Mouse (Mus musculus) midbrain, embryonic 14.5 days (tissue): Measurements from ENCODE around the gene Gpr157. TPM values are rescaled to one million over a fixed set of nuclear protein-coding genes. Genes with fewer than 3 reads are reported as not detected.

Experiments
- ATAC-seq: fragments of 200-750 bp; cut with Nextera tagmentation; 2 replicates; pipeline ENCODE4 v1.8.0; 2017; ENCODE audit warnings: moderate number of reproducible peaks, moderate library complexity; ENCODE audit not compliant: low FRiP score, low TSS enrichment
- DNase-seq: peaks from one replicate; pipeline ENCODE4 v3.0.0-alpha.2; 2015
- H3K27ac ChIP-seq: fragments of 300-500 bp; sonication (generic); replicated peaks from 2 replicates; pipeline ENCODE4 v1.5.1; 2014; ENCODE audit warnings: mild to moderate bottlenecking, low read depth, low read length, moderate library complexity
- H3K27me3 ChIP-seq: fragments of 300-500 bp; sonication (generic); 2 replicates; pipeline ENCODE4 v1.6.1; 2014; ENCODE audit warnings: low read length, control low read depth, mixed read lengths; ENCODE audit not compliant: control insufficient read depth, insufficient read depth
- H3K36me3 ChIP-seq: fragments of 300-500 bp; sonication (generic); 2 replicates; pipeline ENCODE4 v1.6.1; 2014; ENCODE audit warnings: low read length, control low read depth; ENCODE audit not compliant: control insufficient read depth, insufficient read depth
- H3K4me1 ChIP-seq: fragments of 300-500 bp; sonication (generic); 2 replicates; pipeline ENCODE4 v1.6.1; 2014; ENCODE audit warnings: mild to moderate bottlenecking, antibody characterized with exemption, low read length, control low read depth; ENCODE audit not compliant: control insufficient read depth, insufficient read depth
- H3K4me2 ChIP-seq: fragments of 300-500 bp; sonication (generic); 2 replicates; pipeline ENCODE4 v1.6.1; 2014; ENCODE audit warnings: mild to moderate bottlenecking, low read length, moderate library complexity
- H3K4me3 ChIP-seq: fragments of 300-500 bp; sonication (generic); replicated peaks from 2 replicates; pipeline ENCODE4 v1.5.1; 2014; ENCODE audit warnings: low read depth, low read length
- H3K9ac ChIP-seq: fragments of 300-500 bp; sonication (generic); replicated peaks from 2 replicates; pipeline ENCODE4 v1.6.1; 2014; ENCODE audit warnings: mild to moderate bottlenecking, low read length, moderate library complexity
- H3K9me3 ChIP-seq: fragments of 300-500 bp; sonication (generic); 2 replicates; pipeline ENCODE4 v1.6.1; 2016; ENCODE audit warnings: low read length, control low read depth, mixed read lengths; ENCODE audit not compliant: control insufficient read depth
- WGBS: fragments of 180-500 bp; shearing (Covaris S2); extraction: QIAGEN DNeasy Blood & Tissue Kit; methylation state at CpG from one replicate; pipeline ENCODE4 v1.1.7; 2014; 5-methylcytosine and 5-hydroxymethylcytosine counted together
- polyA plus RNA-seq: library from polyadenylated mRNA; unstranded; fragments of >200 nt; fragmentation: Nextera tagmentation; extraction: Ambion mirVana; gene quantifications from 2 replicates; pipeline ENCODE4 v1.2.1, GENCODE M21; 2014

The Gpr157 gene
- polyA plus RNA-seq, 1 experiment from 2014 or later, result 0.25 TPM

DNA sequence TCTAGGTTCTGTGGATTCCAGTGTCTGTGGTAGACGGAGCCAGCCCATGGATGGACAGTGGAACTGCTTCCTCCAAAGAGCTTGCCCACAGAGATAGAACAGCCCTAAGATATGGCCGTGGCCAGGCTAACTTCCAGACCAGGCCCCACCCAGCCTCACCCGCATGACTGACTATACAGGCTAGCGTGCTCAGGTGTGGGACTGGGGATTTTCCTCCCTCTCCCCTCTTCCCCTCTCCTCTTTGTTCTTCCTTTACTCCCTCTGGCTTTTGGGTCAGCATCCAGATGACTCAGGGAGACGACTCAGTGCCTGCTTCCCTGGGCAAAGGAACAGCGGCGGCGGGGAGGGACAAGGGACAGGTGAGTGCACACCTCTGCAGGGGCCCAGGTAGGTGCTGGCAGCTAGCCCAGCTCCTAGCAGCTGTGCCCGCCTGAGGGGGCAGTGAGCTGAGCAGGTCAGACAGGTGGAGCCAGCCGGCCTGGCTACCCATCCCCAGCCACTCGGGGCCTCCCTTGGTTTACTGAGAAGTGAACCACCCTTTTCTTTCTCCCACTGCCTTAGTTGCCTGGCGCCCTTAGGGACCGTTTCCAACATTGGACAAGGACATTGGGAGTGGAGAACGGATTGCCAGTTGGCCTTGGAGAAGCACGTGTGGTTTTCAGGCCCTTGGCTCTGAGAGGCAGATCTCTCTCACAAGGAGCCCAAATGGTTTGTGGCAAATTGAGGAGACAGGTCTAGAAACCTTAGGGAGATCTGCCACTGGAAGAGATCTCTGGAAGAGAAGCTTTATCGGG, 25.5 kb upstream of the Gpr157 start:
- DNase-seq, result no peak
- WGBS, result 77% methylated on average over 16 of the region's 16 CpGs
- no peak overlapping the region for H3K9ac ChIP-seq

DNA sequence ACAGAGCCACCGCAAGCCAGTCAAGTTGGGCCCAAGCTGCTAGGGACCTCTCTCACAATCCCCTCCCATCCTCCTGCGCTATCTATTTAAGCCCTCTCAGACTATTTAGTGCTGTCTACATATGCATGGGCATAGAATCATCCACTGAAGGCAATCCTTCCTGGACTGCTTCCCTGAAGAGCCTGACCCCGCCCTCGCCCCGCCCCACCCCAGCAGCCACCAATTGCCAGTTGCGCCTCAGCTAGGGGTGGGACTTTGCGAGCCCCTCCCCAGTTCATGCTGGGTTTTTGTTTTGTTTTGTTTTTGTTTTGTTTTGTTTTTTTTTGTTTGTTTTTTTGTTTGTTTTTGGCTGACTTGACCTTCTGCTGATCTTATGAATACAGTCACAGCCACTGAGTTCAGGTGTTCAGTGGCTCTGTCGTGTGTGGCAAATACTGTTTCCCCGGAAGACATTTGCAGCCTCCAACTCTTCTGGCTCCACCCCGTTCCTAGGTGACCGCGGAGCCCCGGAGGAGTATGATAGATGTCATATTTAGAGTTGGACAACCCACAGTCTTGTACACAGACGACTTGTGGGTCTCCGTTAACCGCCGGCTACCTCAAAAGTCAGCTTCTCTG, 20.4 kb upstream of the Gpr157 start:
- H3K4me3 ChIP-seq, result no peak overlapping the region
- WGBS, result 87% methylated on average over 17 of the region's 17 CpGs
- no peak for ATAC-seq

More for the DNA sequence above, 25.5 kb upstream of the Gpr157 start:
- Histone ChIP-seq H3K4me1 (peaks cover 3% of the 10 kb centered on the region; the same call in 1 of the 2 replicates), H3K27me3 (no peaks in the 10 kb centered on the region), H3K4me2 (no peak overlapping the region), H3K27ac (no peak overlapping the region), H3K9me3 (no peaks in the 10 kb centered on the region), H3K36me3 (no peaks in the 10 kb centered on the region), H3K4me3 (no peak overlapping the region)
- ATAC-seq, result no peak

DNA sequence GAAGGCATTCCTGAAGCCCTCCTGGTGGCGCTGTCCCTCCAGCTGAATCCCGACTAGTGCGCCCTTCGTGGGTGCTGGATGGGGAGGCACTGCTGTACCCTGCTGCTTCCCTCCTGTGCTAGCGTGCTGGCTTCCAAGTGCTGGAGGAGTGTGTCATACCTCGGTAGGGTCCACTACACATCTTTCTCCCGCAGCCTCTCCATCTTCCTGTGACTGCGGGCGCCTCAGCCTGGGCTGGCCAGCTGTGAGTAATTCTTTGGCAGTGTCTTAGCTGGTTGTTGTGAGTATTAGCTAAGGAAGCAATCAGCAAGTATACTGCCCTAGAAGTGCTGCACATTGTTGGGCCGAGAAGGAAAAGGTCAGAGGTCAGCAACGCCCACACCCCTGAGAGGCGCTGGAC, 18.9 kb upstream of the Gpr157 start:
- WGBS, result 48% methylated on average over 12 of the region's 12 CpGs
- Histone ChIP-seq H3K27ac (no peak overlapping the region), H3K4me3 (no peak overlapping the region), H3K36me3 (no peaks in the 10 kb centered on the region), H3K4me2 (no peak overlapping the region), H3K4me1 (no peaks in the 10 kb centered on the region), H3K27me3 (no peaks in the 10 kb centered on the region), H3K9ac (no peak overlapping the region), H3K9me3 (no peaks in the 10 kb centered on the region)
- no peak for ATAC-seq
- no peak for DNase-seq

More for the DNA sequence above, 20.4 kb upstream of the Gpr157 start:
- H3K27ac ChIP-seq, result no peak overlapping the region
- H3K4me1 ChIP-seq, result peaks cover 3% of the 10 kb centered on the region; the same call in 1 of the 2 replicates
- no peaks in the 10 kb centered on the region for H3K9me3 ChIP-seq
- H3K9ac ChIP-seq, result no peak overlapping the region
- H3K36me3 ChIP-seq, result no peaks in the 10 kb centered on the region
- H3K4me2 ChIP-seq, result no peak overlapping the region
- H3K27me3 ChIP-seq, result no peaks in the 10 kb centered on the region
- no peak for DNase-seq

DNA sequence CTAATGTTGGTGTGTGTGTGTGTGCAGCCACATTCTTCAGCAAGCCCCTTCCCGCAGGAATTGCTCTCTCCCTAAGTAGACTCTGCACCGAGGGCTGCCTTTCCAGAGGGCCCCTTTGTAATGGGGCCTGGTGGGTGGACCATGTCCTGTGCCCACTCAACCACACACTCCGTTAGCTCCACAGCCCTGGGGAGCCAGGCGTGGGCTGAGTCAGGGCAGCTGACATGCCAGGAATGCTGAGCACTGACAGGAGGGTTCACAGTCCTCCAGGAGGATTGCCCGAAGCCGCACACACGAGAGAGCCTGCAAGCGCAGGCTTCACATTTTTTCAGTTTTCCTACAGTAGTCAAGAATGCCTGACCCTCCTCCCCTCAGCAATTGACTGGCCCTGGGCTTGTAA, 17.0 kb upstream of the Gpr157 start:
- 56% methylated on average over 8 of the region's 8 CpGs for WGBS
- ATAC-seq (no peak), DNase-seq (no peak)
- Histone ChIP-seq H3K4me1 (no peaks in the 10 kb centered on the region), H3K36me3 (no peaks in the 10 kb centered on the region), H3K4me3 (no peak overlapping the region), H3K9me3 (no peaks in the 10 kb centered on the region), H3K27me3 (no peaks in the 10 kb centered on the region), H3K27ac (no peak overlapping the region), H3K9ac (no peak overlapping the region), H3K4me2 (no peak overlapping the region)

DNA sequence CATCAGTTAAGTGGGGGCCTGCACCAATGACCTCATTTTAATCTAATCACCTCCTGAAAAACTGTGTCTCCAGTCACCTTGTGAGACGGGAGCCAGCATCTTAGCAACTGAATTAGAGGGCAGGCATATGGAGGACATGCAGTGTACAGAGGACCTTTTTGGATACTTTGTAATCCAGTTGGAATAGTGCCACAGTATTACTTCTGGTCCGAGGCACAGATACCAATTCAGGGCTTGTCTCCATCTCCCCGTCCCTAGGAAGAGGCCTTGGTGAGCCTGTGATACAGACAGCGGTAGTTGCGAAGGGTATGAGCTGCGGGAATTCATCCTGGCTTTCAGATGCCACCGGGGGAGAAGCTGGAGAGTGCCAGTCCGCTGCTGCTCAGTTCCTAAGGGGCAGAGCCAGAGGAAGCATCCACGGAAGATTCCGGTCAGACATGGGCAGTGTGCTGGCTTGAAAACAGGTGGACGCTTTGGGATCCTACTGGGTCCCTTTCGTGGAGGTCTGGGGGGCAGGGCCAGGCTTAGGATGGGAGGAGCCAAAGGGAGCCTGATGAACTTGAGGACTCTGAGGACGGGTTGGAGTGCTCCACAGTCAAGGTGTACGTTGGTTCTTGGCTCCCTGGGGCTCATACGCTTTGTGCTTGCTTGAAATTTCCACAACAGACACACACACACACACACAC, 14.6 kb upstream of the Gpr157 start:
- H3K4me2 ChIP-seq, result no peak overlapping the region
- H3K27ac ChIP-seq, result no peak overlapping the region
- H3K9me3 ChIP-seq, result no peaks in the 10 kb centered on the region
- H3K27me3 ChIP-seq, result no peaks in the 10 kb centered on the region
- H3K4me3 ChIP-seq, result no peak overlapping the region
- WGBS, result 57% methylated on average over 15 of the region's 15 CpGs
- ATAC-seq (no peak), DNase-seq (no peak)
- no peaks in the 10 kb centered on the region for H3K36me3 ChIP-seq
- no peak overlapping the region for H3K9ac ChIP-seq
- no peaks in the 10 kb centered on the region for H3K4me1 ChIP-seq

DNA sequence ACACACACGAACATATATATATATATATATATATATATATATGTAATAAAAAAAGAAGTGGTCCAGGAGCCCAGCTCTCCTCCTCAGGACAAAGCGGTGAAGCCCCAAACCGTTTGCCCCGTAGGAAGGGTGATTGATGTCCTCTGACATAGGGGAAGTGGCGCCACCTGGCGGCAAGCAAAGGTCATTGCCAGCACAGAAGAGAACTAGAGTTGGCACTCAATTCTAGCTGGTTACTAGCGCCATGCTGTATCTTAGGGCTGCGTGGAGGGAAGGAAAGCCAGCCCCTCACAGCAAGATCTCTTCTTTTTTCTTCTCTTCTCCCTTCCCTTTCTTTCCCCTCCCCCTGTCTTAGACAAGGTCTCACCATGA, 14.1 kb upstream of the Gpr157 start:
- 10% methylated on average over 8 of the region's 8 CpGs for WGBS

DNA sequence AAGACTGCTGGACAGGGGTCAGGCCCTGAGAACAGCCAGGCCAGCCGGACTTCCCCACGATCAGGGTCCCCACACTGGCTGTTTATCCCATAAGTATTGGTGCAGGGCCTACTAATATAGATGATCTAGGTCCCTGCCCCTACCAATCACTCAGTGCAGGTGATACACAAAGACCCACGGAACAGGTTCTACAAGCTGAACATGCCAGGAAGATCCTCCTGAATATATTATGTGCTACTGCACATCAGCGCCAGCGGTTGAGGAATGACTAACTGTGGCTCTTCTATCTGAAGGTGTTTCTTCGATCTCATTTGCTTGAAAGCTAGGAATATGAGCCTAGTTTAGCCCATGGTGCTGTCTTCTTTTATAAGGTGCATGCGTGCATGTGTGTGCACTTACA, 11.8 kb upstream of the Gpr157 start:
- Histone ChIP-seq H3K9me3 (no peaks in the 10 kb centered on the region), H3K9ac (no peak overlapping the region), H3K27me3 (no peaks in the 10 kb centered on the region), H3K4me3 (no peak overlapping the region), H3K4me1 (no peaks in the 10 kb centered on the region), H3K4me2 (no peak overlapping the region), H3K36me3 (no peaks in the 10 kb centered on the region), H3K27ac (no peak overlapping the region)
- no peak for DNase-seq
- no peak for ATAC-seq
- WGBS, result 89% methylated on average over 7 of the region's 7 CpGs

More for the DNA sequence above, 14.1 kb upstream of the Gpr157 start:
- Histone ChIP-seq H3K36me3 (no peaks in the 10 kb centered on the region), H3K9ac (no peak overlapping the region), H3K9me3 (no peaks in the 10 kb centered on the region), H3K27me3 (no peaks in the 10 kb centered on the region), H3K4me3 (no peak overlapping the region), H3K4me2 (no peak overlapping the region), H3K4me1 (no peaks in the 10 kb centered on the region), H3K27ac (no peak overlapping the region)
- DNase-seq, result peak; percentile 70
- ATAC-seq, result no peak

DNA sequence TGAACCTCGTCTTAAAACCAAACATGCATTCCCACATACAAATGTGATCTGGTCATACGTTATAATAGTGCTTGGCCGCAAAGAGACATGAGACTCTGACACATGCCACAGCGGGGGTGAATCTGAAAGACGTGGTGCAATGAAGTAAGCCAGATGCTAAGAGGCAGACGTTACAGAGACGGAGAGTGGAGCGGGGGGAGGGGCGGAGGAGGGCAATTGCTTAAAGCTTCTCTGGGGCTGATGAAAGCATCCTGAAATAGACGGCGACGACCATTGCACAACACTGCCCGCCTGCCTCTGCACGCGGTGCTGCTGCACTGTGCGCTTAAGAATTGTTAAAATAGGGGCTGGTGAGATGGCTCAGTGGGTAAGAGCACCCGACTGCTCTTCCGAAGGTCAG, 11.0 kb upstream of the Gpr157 start:
- Histone ChIP-seq H3K4me1 (no peaks in the 10 kb centered on the region), H3K27me3 (no peaks in the 10 kb centered on the region), H3K36me3 (no peaks in the 10 kb centered on the region), H3K9me3 (no peaks in the 10 kb centered on the region), H3K27ac (no peak overlapping the region), H3K4me2 (no peak overlapping the region), H3K9ac (no peak overlapping the region), H3K4me3 (no peak overlapping the region)
- 40% methylated on average over 18 of the region's 18 CpGs for WGBS
- ATAC-seq, result no peak
- no peak for DNase-seq
